Mouse (Mus musculus): ENCODE data around the gene Gfi1b.

Gfi1b gene

DNA sequence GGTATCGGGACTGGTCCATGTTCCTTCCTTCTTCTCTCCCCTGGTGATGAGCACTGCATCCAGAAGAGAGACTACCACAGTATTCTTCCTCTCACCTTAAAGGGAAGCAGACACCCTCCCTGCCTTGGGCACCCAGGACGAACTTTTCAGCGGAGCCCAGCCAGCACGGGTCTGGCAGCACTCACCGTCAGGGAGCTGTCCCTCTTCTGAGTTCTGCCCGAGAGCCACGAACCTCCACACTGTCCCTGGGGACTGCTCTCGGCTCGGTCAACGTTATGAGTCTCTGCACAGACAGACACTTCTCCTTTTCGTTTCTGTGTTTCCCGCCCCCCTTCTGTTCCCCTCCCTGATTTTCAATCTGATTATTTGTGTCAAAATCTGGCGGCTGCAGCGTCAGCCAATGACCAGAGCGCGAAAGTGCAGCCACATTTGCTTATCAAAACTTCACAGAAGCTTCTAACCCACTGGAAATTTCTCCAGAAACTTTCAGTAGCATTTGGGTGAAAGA lies at the start of gene Gfi1b:
Gene Gfi1b (minus strand): TSS at position 319 of the 508 bp plus-strand sequence.
- DNase-seq (ENCODE audit: low spot score), result no peak

DNA sequence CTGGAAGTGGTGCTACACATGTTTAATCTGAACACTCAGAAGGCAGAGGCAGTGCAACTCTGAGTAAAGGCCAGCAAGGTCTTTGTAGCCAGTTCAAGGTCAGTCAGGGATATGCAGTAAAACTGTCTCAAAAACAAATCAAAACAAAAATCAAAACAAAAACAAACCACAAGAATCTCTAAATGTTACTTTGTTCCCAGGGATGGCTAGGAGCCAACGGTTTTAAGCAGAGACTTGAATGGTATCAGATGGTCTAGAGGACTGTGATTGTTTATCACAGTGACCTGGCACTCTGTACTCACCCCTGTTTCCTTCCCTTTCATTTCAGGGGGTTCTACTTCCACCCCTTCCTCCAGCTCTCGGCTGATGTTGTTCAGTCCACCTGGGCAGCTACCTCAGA lies 49.7 kb upstream of the Gfi1b start:
- no peak for DNase-seq (ENCODE audit: low spot score)

DNA sequence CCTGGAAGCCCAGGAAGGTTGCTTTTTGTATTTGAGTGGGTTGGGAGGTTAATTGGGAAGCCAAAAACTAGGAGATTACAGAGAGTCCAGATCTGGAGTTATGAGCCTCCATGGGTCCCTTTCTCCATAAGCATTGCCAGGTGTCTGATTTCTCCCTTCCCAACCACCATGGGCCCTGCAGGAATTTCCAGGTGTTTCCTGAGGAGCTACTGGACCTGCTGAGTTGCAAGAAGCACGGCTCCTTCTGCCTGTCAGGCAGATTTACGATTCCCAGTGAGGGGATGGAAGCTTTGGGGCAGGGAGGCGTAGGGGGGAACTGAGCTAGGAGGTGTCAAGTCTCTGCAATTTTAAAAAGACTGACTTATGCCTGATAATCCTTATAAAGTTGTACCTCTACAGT lies 44.0 kb upstream of the Gfi1b start:
- no peak for DNase-seq (ENCODE audit: low spot score)

DNA sequence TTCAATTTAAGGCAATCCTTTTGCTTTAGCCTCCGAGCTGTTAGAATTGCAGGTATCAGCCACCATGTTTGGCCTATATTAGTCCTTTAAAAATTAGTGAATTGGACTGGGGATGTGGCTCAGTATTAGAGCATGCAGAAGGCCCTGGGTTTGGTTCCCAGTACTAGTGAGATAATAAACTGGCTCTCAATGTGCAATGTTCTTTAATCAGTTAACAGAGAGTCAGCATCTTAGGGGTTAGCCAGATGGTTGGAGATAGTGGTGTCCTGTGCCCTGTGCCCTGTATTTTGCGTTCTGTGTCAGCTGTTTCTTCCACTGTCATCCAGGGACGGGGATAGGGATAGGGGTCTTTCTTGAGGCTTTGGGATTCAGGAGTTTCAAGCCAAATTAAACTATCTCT lies 41.1 kb upstream of the Gfi1b start:
- no peak for DNase-seq (ENCODE audit: low spot score)

DNA sequence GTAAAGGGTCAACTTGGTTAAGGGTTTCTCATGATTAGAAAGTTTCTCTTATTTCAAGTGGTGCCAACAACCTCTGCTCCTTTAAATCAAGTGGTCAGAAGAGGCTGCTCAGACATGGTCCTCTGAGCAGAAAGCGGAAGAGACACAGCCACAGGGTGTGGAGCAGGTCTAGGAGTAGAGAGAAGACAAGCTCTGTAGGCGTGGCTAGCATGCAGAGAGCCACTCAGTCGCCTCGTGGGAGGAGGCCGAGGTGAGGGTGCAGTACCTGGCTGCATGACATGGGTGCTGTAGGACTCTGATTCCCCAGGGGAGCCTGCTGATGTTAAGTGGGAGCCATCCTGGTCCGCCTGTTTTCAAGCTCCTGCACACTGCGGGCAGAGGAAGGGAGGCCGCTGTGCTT lies 34.4 kb upstream of the Gfi1b start:
- no peak for DNase-seq (ENCODE audit: low spot score)

DNA sequence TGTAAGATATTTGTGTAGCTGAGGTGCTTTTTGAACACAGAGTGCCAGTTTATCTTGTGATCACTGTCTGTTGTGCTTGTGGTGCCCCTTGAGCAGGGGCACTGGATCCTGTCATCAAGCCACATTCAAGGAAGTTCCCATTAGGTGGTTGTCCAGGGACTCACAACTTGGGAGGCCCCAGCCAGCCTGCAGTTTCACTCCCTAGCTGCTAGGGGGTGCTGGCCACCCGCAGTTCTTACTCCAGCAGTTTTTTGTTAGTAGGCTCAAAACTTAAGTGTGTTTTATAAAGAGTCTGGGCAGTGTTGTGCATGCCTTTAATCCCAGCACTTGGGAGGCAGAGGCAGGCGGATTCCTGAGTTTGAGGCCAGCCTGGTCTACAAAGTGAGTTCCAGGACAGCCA lies 32.5 kb upstream of the Gfi1b start:
- DNase-seq (ENCODE audit: low spot score), result no peak

DNA sequence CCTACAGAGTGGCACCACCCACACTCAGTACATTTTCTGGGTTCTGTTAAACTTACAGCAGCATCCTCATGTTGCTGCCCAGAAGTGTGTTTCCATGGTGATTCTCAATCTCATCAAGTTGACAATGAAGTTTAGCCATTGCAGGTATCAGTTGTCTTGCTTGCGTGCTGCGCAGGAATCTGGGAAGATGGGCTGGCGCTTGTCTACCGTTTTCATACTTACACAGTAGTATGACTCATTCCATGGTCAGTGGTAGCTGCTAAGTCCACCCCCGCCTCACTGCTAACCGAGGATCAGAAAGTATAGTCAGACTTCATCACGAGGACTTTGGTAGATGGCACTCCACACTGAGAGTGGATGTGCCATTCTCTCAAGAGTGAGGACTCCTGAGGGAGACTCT lies 31.6 kb upstream of the Gfi1b start:
- DNase-seq (ENCODE audit: low spot score), result no peak

DNA sequence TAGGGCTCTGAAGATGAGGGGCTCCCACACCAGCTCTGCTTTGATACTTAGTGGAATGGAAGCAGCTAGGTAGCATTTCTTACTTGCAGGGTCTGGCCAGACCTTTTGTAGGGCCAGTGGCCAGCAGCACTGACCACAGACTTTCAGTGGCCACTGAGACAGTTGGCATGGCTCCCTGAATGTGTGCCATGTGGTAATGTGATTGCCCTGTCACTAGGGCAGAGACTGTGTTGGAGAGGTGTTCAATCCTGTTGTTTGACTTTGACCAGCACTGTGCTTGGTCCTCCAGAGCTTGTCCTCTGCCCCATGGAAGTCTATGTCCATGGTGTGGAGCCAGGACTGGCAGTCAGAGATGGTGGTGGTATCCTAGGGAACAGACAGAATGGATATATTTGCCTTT lies 28.7 kb upstream of the Gfi1b start:
- no peak for DNase-seq (ENCODE audit: low spot score)

DNA sequence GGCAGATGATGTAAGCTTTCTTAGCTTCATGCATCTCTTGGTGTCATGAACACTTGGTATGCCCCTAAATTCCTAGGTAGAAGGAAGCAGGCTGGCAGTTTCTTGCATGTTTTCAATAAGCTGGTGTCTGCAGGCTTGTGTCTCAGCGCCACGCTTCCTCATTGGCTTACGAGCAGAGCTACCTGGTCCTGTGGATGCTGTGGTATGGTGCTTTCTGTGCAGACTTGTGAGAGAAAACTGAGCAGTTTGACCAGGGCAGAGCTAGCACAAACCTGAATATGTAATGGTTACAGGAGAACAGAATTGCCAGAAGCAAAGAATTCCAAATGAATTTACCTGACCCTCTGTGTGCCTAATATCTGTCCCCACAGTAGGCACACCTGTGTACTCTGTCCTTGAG lies 21.3 kb upstream of the Gfi1b start:
- no peak for DNase-seq (ENCODE audit: low spot score)

DNA sequence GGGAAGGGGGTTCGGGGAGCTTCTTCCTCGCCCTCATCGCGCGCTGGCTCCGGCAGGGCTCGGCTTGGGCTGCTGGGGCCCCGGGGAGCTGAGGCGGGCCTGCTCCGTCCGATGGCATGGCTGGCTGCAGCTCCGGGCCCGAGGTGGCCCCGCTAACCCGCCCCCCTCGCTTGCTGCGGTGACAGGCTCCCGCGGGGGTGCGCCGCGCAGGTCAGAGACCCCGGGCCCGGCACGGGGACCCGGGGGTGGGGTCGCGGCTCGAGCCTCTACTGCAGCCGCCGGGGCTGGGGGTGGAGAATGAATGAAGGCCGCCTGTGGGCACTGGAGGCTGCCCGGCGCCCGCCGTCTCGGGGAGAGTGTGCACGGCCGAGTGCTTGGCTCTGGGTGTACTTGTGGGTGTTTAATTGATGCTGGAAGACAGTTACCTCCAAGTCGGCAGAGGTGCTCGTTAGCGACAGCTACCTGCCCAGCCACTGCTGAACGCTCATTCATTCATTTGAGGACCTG lies 19.7 kb upstream of the Gfi1b start:
- peak; percentile 11 for DNase-seq (ENCODE audit: low spot score)

DNA sequence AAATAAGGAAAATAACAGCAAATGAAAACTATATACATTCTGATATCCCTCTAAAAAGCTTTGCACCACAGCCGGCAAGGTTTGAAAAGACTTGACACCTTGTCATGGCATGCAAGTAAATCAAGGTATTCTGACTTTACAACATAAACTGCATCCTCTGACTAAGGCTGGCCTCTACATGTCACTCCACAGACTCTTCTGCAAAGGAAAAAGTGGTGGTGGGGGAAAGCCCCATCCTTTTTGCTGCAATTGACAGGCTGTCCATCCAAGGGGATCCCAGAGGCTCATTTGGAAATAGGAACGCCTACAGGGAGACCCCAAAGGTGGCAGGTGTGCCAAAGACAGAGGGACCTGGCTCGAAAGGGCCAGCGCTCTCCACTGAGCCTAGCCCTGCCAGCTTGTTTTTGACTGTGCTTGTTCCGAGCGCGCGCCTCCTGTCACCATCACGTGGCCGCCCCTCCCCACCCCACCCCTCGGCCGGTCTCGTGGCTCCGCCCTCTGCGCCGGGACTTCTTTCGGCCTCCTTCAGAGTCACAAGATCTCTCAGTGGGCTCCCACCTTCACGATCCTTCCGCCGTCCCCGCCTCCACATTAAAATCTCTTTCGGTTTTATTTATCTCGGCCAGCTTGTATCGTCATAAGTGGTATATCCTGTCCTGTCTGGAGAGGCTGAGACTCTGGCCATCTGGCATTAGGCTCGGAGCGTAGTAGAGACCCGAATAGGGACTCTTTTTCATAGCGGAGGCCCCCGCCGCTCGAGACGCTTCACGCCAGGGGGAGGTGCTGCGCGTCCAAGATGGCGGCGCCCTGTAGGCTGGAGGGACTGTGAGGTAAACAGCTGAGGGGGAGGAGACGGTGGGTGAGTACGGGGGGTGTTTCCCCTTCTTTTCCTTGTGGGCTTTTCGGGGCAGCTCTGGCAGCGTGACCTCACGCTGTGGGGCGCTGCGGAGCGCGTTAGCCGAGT lies 19.0 kb upstream of the Gfi1b start, which contains the start of gene Tsc1:
Gene Tsc1 (plus strand): TSS at position 768 of the 964 bp plus-strand sequence.
- peak; percentile 88 for DNase-seq (ENCODE audit: low spot score)

DNA sequence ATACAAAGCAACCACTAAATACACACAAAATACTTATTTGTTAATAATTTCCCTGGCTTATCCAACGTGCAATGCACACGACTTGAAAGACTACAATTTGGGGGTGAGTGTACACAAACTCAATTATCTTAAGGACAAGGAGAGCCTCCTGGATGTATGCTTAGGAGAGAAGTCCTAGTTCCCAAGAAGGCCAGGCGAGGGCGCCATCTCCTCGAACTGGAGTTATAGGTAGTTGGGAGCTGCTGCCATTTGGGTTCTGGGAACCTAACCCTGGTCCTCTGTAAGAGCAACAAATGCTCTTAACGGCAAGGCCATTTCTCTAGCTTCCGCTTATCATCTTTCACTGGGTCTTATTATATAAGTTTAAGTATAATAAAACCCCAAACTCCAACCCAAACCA lies 18.0 kb upstream of the Gfi1b start:
- DNase-seq (ENCODE audit: low spot score), result no peak

DNA sequence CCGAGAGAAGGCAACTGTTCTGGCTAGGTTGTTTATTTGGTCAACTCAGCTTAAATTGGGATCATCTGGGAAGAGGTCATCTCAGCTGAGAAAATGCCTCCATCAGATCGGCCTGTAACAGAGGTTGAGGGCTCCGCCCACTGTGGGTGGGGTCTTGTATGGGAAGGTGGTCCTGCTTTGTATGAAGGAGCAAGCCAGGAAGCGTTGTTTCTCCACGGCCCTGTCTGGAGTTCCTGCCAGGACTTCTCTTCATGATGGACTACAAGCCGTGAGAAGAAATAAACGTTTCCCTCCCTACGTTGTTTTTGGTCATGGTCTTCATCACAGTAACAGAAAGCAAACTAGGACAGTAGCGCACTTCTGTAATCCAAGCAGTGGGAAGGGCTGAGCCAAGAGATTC lies 17.1 kb upstream of the Gfi1b start:
- DNase-seq (ENCODE audit: low spot score), result no peak

DNA sequence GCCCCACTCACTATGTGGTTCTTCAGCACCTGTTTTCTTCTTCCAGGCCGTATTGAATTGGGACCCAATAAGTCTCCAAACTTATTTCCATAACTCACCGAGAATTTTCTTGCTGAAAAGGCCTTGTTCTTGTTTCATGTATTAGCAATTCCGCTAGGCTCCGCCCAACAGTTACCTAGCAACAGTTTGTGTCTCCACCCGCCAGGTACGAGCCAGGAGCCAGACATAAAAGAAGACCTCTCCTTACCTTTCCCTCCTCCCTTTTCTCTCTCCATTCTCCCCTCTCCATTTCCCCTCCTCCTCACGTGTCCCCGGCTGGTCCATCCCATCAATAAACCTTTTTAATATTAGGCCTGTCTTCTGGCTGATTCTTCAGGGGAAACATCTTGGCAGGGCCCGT lies 16.6 kb upstream of the Gfi1b start:
- DNase-seq (ENCODE audit: low spot score), result no peak

DNA sequence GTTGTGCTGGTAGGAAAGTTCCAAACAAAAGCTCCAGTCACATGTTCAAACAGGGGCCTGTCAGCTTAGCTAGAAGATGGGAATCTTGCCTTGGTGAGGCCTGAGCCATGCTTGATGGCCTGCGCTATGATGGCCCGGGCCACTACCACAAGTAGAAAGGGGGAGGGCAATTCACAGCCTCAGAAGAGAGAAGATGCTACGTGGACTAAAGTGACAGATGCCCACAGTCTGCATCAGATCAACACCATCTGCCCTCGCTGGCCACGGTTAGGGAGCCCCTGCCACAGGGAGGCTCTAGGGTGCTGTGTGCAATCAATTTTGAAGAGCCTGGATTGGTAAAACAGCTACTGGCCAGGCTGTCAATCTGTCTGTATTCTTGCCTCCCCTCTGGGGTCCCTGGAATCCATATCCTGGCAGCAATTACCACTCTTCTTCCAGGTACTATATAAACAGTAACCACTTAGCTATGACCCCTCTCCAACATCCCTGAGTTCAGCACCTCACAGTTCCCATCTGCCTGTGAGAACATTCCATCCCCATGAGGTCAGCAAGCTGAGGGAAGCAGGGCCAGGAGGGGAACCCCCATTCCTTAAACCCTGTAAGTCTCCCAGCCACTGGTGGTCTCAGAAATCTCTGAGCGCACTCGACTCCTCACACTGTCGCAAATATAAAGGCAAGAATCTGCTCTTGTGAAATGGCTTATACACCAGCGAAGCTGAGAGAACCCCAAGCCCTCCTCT lies 15.5 kb upstream of the Gfi1b start:
- DNase-seq (ENCODE audit: low spot score), result no peak

DNA sequence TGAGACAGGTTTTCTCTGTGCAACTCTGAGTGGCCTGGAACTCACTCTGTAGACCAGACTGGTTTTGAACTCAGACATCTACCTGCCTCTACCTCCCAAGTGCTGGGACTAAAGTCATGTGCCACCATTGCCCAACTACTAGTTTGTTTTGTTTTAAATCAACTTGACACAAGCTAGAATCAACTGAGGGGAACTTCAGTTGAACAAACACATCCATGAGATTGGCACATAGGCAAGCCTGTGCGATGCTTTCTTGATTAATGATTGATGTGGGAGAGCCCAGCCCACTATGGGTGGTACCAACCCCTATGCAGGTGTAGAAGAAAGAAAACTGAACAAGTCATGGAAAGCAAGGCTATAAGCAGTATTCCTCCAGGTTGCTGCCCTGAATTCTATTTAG lies 13.4 kb upstream of the Gfi1b start:
- DNase-seq (ENCODE audit: low spot score), result no peak

DNA sequence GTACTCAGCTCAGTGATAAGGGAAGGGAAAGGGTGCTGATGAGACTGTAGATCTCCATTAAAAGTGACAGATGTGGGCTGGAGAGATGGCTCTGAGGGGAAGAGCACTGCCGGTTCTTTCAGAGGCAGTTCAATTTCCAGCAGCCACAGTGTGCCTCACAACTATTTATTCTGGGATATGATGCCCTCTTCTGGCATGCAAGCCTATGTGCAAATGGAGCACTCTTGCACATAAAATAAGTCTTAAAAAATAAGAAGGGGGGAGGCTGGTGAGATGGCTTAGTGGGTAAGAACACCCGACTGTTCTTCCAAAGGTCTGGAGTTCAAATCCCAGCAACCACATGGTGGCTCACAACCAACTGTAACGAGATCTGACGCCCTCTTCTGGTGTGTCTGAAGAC lies 11.4 kb upstream of the Gfi1b start:
- no peak for DNase-seq (ENCODE audit: low spot score)

DNA sequence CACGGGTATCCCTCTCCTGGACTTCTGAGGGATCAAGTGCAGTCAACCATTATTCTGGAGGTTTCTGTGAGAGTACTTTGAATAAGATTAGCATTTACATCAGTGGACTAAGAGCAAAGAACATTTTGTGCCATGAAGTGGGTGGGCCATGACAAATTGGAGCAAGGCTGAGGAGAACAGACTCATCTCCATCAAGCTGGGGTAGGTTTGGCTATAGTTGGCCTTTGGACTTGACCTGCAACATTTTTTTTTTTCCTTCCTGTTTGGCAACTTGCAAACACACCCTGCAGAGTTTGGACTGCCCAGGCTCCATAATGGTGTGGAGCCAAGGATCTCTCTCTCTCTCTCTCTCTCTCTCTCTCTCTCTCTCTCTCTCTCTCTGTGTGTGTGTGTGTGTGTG lies 10.8 kb upstream of the Gfi1b start:
- DNase-seq (ENCODE audit: low spot score), result no peak

DNA sequence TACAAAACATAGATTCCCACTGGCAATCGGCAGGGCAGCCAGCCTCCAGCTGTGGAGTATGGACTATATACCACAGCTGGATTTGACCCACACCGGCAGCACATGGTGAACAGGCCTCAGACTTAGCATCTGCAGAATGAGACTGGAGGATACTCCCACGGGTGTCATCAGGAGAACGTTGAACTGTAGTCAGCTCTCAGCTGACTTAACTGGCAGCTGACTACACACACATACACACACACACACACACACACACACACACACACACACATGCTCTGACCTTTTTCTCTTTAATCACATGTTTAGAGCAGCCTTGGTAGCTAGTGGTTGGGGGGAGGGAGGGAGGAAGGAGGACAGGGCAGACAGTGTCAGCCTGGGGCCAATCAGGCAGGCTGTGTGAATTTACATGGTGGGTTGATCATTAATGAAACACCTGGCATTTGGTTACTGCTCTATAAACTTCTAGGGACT lies 8.2 kb upstream of the Gfi1b start:
- no peak for DNase-seq (ENCODE audit: low spot score)

DNA sequence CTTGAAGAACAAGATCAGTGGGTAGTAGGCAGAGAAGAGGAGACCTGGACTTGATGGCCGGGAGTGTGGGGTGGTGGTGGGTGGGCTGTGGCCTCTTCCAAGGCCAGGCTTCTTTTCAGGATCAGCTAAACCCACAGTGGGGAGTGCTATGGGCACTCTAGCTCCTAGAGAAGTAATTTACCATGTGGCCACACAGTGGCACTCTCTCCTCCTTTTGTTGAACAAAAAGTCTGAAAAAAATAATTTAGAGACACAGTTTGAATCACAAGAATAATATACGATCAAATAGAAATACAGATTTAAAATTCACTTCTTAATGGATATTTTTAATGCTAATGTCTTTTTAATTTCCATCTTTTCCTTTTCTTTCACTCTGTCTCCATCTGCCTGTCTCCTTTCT lies 6.3 kb upstream of the Gfi1b start:
- no peak for DNase-seq (ENCODE audit: low spot score)

DNA sequence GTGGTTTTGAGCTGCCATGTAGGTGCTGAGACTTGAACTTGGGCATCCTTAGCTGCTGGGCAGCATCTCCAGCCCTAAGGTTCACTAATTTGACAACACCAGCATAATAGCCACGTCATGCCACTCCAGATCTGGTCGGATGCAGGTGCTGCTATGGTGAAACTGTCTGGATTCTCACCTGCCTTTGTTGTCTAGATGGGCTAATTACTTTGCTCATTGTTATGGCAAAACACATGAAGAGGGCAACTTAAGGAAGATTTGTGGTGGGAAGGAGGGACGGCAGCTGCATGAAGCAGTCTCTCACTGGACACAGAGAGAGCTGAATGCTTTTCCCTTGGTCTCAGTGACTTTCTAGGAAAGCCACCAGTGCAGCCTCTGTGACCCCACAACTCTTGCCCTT lies 4.3 kb upstream of the Gfi1b start:
- DNase-seq (ENCODE audit: low spot score), result no peak

DNA sequence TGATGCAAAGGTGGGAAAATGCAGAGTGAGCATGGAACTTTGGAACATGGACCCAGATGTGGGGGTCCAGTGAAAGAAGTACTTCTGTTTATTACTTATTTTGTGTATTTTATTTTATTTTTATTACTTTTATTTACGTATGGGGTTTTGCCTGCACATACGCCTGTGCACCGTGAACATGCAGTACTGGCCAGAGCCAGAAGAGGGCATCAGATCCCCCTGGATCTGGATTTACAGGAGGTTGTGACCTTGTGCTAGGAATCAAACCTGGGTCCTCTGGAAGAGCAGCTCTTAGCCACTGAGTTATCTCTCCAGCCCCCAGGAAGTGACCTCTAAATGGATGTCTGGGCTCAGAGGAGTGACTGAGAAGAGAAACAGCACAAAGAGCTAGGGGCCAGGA lies 3.1 kb upstream of the Gfi1b start:
- no peak for DNase-seq (ENCODE audit: low spot score)
